Mouse (Mus musculus) Patski (cell line): ENCODE measurements at regions not wholly inside any gene's neighbourhood (a gene's known extent, or its start where the extent isn't known, plus 50 kb on each side); places are given as distances from the start of the nearest gene placed in this dataset.

Experiments
- ATAC-seq: fragments of 100-300 bp; one replicate; pipeline ENCODE4 v1.8.0; 2021
- CTCF ChIA-PET: fragments of 350-600 bp; sonication (Branson Sonifier 250); formaldehyde crosslinking; loops from one replicate; lab custom pipeline; 2022; ENCODE audit warnings: inconsistent platforms; lab: Charles Lee
- POLR2A ChIA-PET: fragments of 350-600 bp; sonication (Branson Sonifier 250); formaldehyde crosslinking; loops from one replicate; lab custom pipeline; 2022; ENCODE audit warnings: antibody characterized with exemption, inconsistent platforms; lab: Charles Lee
- DNase-seq: peaks from one replicate; pipeline ENCODE4 v3.0.0-alpha.2; 2011; ENCODE audit warnings: low read depth, low spot score
- H3K27me3 ChIP-seq: fragments of 371-371 bp; one replicate; pipeline ENCODE4 v1.5.1; 2021
- CTCF ChIP-seq: fragments of 100-300 bp; IDR thresholded peaks from one replicate; pipeline ENCODE4 v1.5.1; 2021
- in situ Hi-C: fragments of 300-500 bp; cut with MboI; formaldehyde crosslinking; loops from 3 replicates; pipeline ENCODE4 v1.11.1; 2018; ENCODE audit warnings: low pct_unique_long_range_greater_than_20kb, mixed read lengths

GRCm38 (mm10) chr19:6663391-6663790, 120.6 kb upstream of the Slc22a12 start:
- in situ Hi-C loops, result no loop called here
- ChIA-PET CTCF (interaction anchor here (0.6 to 1.8 kb wide), 3 partner anchors 9 to 24 kb away, joined by 3 to 9 read pairs (median 4); no protein-coding TSS in a partner anchor), POLR2A (no interaction called here)
- ATAC-seq, result peak; percentile 57
- DNase-seq, result no peak
- H3K27me3 ChIP-seq, result peaks cover 54% of the 10 kb centered on the region
- TF ChIP-seq CTCF, result peak; percentile 82

- no peak for ATAC-seq
- ChIA-PET CTCF (interaction anchor here (1.2 to 1.8 kb wide), 2 partner anchors 10 to 21 kb away, joined by 4 to 9 read pairs; no protein-coding TSS in a partner anchor), POLR2A (no interaction called here)
- TF ChIP-seq CTCF, result no peak
- no peak for DNase-seq
- in situ Hi-C loops, result no loop called here
- peaks cover 61% of the 10 kb centered on the region for H3K27me3 ChIP-seq
Measured at GRCm38 (mm10) chr19:6662346-6662939, 119.6 kb upstream of the Slc22a12 start.

- H3K27me3 ChIP-seq, result peaks cover 59% of the 10 kb centered on the region
- ChIA-PET POLR2A (no interaction called here), CTCF (no interaction called here)
- in situ Hi-C loops, result no loop called here
- TF ChIP-seq CTCF, result no peak
- ATAC-seq (no peak), DNase-seq (no peak)
Measured at GRCm38 (mm10) chr19:6661508-6661871, 118.7 kb upstream of the Slc22a12 start.

- peaks cover 62% of the 10 kb centered on the region for H3K27me3 ChIP-seq
- ChIA-PET CTCF (no interaction called here), POLR2A (no interaction called here)
- in situ Hi-C loops, result no loop called here
- TF ChIP-seq CTCF, result peak; percentile 9
- DNase-seq (no peak), ATAC-seq (no peak)
Measured at GRCm38 (mm10) chr19:6660723-6661507, 118.1 kb upstream of the Slc22a12 start.

- no peak for DNase-seq
- ChIA-PET POLR2A (no interaction called here), CTCF (no interaction called here)
- peaks cover 64% of the 10 kb centered on the region for H3K27me3 ChIP-seq
- ATAC-seq, result no peak
- TF ChIP-seq CTCF, result no peak
- in situ Hi-C loops, result no loop called here
Measured at GRCm38 (mm10) chr19:6660157-6660556, 117.3 kb upstream of the Slc22a12 start.

- in situ Hi-C loops, result no loop called here
- ATAC-seq, result no peak
- ChIA-PET CTCF (no interaction called here), POLR2A (no interaction called here)
- TF ChIP-seq CTCF, result peak; percentile 41
- no peak for DNase-seq
- H3K27me3 ChIP-seq, result peaks cover 42% of the 10 kb centered on the region
Measured at GRCm38 (mm10) chr19:6654550-6654949, 111.7 kb upstream of the Slc22a12 start.

GRCm38 (mm10) chr19:6652775-6653174, 109.9 kb upstream of the Slc22a12 start:
- in situ Hi-C loops, result no loop called here
- peak; percentile 57 for TF ChIP-seq CTCF

GRCm38 (mm10) chr19:6651192-6651591, 108.4 kb upstream of the Slc22a12 start:
- peaks cover 20% of the 10 kb centered on the region for H3K27me3 ChIP-seq
- in situ Hi-C loops, result no loop called here
- ATAC-seq (no peak), DNase-seq (no peak)
- no peak for TF ChIP-seq CTCF
- POLR2A ChIA-PET, result interaction anchor here (0.7 kb wide), 1 partner anchor 21 kb away, joined by 3 read pairs; no protein-coding TSS in a partner anchor
- CTCF ChIA-PET, result no interaction called here

More at GRCm38 (mm10) chr19:6652775-6653174, 109.9 kb upstream of the Slc22a12 start:
- DNase-seq (no peak), ATAC-seq (no peak)
- ChIA-PET POLR2A (no interaction called here), CTCF (no interaction called here)
- H3K27me3 ChIP-seq, result peaks cover 30% of the 10 kb centered on the region

- CTCF ChIA-PET, result no interaction called here
- in situ Hi-C loops, result no loop called here
- TF ChIP-seq CTCF, result no peak
- H3K27me3 ChIP-seq, result peaks cover 12% of the 10 kb centered on the region
- DNase-seq (no peak), ATAC-seq (no peak)
- POLR2A ChIA-PET, result no interaction called here
Measured at GRCm38 (mm10) chr19:6649885-6650284, 107.1 kb upstream of the Slc22a12 start.

- H3K27me3 ChIP-seq, result peaks cover 22% of the 10 kb centered on the region
- no peak for TF ChIP-seq CTCF
- DNase-seq (no peak), ATAC-seq (no peak)
- POLR2A ChIA-PET, result no interaction called here
- CTCF ChIA-PET, result no interaction called here
- in situ Hi-C loops, result no loop called here
Measured at GRCm38 (mm10) chr19:6647686-6648085, 104.9 kb upstream of the Slc22a12 start.

GRCm38 (mm10) chr19:6647216-6647615, 104.4 kb upstream of the Slc22a12 start:
- H3K27me3 ChIP-seq, result peaks cover 19% of the 10 kb centered on the region
- TF ChIP-seq CTCF, result peak; percentile 58
- DNase-seq (no peak), ATAC-seq (no peak)
- in situ Hi-C loops, result no loop called here
- ChIA-PET CTCF (no interaction called here), POLR2A (no interaction called here)
